Mouse (Mus musculus) right cerebral cortex, adult 2 months (tissue): Measurements from ENCODE around the gene Sema6d.

Source experiments
- DNase-seq, 2 experiments: peaks; one replicate each; pipeline ENCODE4 v3.0.0; 2021 to 2022; ENCODE audit warnings: low spot score in 2 of 2

The Sema6d gene

GRCm38 (mm10) chr2:124612727-124613510 lies 523.1 kb downstream of the Sema6d start:
- no peak for DNase-seq

- no peak for DNase-seq
These were observed 524.0 kb downstream of the Sema6d start for GRCm38 (mm10) chr2:124613671-124614210.

GRCm38 (mm10) chr2:124616746-124617145 lies 527.0 kb downstream of the Sema6d start:
- no peak for DNase-seq

GRCm38 (mm10) chr2:124617440-124617839 lies 527.7 kb downstream of the Sema6d start:
- no peak for DNase-seq

- DNase-seq: no peak
These were observed 528.3 kb downstream of the Sema6d start for GRCm38 (mm10) chr2:124618091-124618490.

GRCm38 (mm10) chr2:124618526-124619219 lies 528.9 kb downstream of the Sema6d start:
- DNase-seq: no peak

GRCm38 (mm10) chr2:124620470-124620869 lies 530.7 kb downstream of the Sema6d start:
- no peak for DNase-seq

- DNase-seq: no peak
These were observed 532.3 kb downstream of the Sema6d start for GRCm38 (mm10) chr2:124621972-124622621.

- no peak for DNase-seq
These were observed 534.6 kb downstream of the Sema6d start for GRCm38 (mm10) chr2:124624247-124624929.

- no peak for DNase-seq
These were observed 536.7 kb downstream of the Sema6d start for GRCm38 (mm10) chr2:124626425-124626824.

- no peak for DNase-seq
These were observed 537.9 kb downstream of the Sema6d start for GRCm38 (mm10) chr2:124627664-124628063.

GRCm38 (mm10) chr2:124628701-124629100 lies 538.9 kb downstream of the Sema6d start:
- no peak for DNase-seq

GRCm38 (mm10) chr2:124634400-124634998 lies 544.7 kb downstream of the Sema6d start:
- no peak for DNase-seq

GRCm38 (mm10) chr2:124635271-124635865 lies 545.6 kb downstream of the Sema6d start:
- DNase-seq: no peak

GRCm38 (mm10) chr2:124637080-124637479 lies 547.3 kb downstream of the Sema6d start:
- no peak for DNase-seq

- no peak for DNase-seq
These were observed 549.6 kb downstream of the Sema6d start for GRCm38 (mm10) chr2:124639221-124639963.

- no peak for DNase-seq
These were observed 550.9 kb downstream of the Sema6d start for GRCm38 (mm10) chr2:124640500-124641193.

GRCm38 (mm10) chr2:124641194-124641558 lies 551.4 kb downstream of the Sema6d start:
- DNase-seq: no peak

GRCm38 (mm10) chr2:124642131-124642530 lies 552.4 kb downstream of the Sema6d start:
- no peak for DNase-seq

- DNase-seq: no peak
These were observed 560.8 kb downstream of the Sema6d start for GRCm38 (mm10) chr2:124650609-124651008.
